Mouse (Mus musculus): Measurements from ENCODE around the gene Tex30. TPM values are rescaled to one million over a fixed set of nuclear protein-coding genes. Genes with fewer than 3 reads are reported as not detected.
"Not testable (repeated sequence)": the region's sequence is repeated elsewhere in the genome, so short reads cannot be mapped to it uniquely, and the experiment has no call there.

Gene Tex30
- total and polyA plus RNA-seq, 3 experiments, result 54.2 to 196 (median 89.6) TPM

DNA sequence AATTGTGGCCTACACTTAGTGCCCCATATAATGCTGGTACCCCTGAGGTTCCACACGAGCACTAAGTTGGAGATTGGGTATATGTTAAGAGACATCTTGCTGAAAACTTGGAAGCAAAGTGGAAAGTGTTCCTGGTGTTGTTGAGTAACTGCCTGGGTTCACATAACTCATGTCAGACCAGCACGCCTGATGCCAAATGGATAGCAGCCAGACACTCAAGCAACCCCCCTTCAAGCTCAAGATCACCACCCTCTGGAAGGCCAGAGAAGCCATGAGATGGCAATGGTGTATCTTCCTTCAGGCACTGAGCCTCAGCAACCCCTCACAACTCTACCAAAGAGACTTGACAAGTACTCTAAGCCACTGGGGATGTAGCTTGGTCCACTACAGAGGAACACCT is 55.7 kb downstream of the Tex30 start:
- no peak overlapping the region for H3K27ac ChIP-seq (ENCODE audit: insufficient read depth, low read depth)
- TF ChIP-seq RAD21 (IDR thresholded peaks at IDR 0.05; ENCODE audit: low read depth, low read length), result no peak; the same call in 1 of the 2 replicates
- no peak for TF ChIP-seq CHD1 (IDR thresholded peaks at IDR 0.05; ENCODE audit: low read depth, low read length)
- TF ChIP-seq POLR2AphosphoS2 (IDR thresholded peaks at IDR 0.05; ENCODE audit: low read depth, low read length), result no peak
- no peak for TF ChIP-seq ELF1 (IDR thresholded peaks at IDR 0.05; ENCODE audit: low read depth, low read length)
- no peak for TF ChIP-seq MEF2A (IDR thresholded peaks at IDR 0.05; ENCODE audit: borderline replicate concordance, low read depth, low read length)
- TF ChIP-seq SIN3A (IDR thresholded peaks at IDR 0.05; ENCODE audit: low read length), result no peak
- TF ChIP-seq TCF12 (IDR thresholded peaks at IDR 0.05; ENCODE audit: low read depth, low read length), result no peak
- TF ChIP-seq BHLHE40 (IDR thresholded peaks at IDR 0.05; ENCODE audit: low read depth, low read length), result no peak
- no peak for TF ChIP-seq RCOR1 (conservative IDR thresholded peaks at IDR 0.05; ENCODE audit: low read depth, low read length)
- no peak for TF ChIP-seq POLR2A (IDR thresholded peaks at IDR 0.05; ENCODE audit: low read depth, low read length)
- TF ChIP-seq E2F4 (IDR thresholded peaks at IDR 0.05; ENCODE audit: insufficient replicate concordance, low read depth, low read length), result no peak
- TF ChIP-seq GABPA (IDR thresholded peaks at IDR 0.05; ENCODE audit: insufficient replicate concordance, low read depth, low read length), result no peak
- no peak for TF ChIP-seq JUND (conservative IDR thresholded peaks at IDR 0.05; ENCODE audit: low read depth, low read length)
- no peak for TF ChIP-seq UBTF (IDR thresholded peaks at IDR 0.05; ENCODE audit: low read depth, low read length)
- no peak for TF ChIP-seq IRF4 (IDR thresholded peaks at IDR 0.05; ENCODE audit: low read depth, low read length)
- H3K27me3 ChIP-seq (replicated peaks), result no peaks in the 10 kb centered on the region
- no peaks in the 10 kb centered on the region for H3K9me3 ChIP-seq (replicated peaks; ENCODE audit: low read length)
- no peak overlapping the region for H3K4me2 ChIP-seq (ENCODE audit: insufficient read depth, low read depth, poor library complexity, severe bottlenecking)
- peaks cover 0 to 5% of the 10 kb centered on the region in 2 experiments; a peak in 2 of 4 replicates for H3K4me1 ChIP-seq (ENCODE audit: control insufficient read depth in 1 of 2, insufficient read depth in 2 of 2)
- no peak for DNase-seq (ENCODE audit: extremely low read depth)
- H3K36me3 ChIP-seq (replicated peaks in 1 of 2; ENCODE audit: control insufficient read depth in 1 of 2, insufficient read depth in 1 of 2, low read length in 1 of 2), result no peaks in the 10 kb centered on the region
- dilution Hi-C loops (cut with MboI; ENCODE audit: extremely low pct_ligation_motif_present, extremely low pct_unique_long_range_greater_than_20kb, low sequenced_read_pairs) (no loop called here), in situ Hi-C loops (cut with MboI; ENCODE audit: low pct_ligation_motif_present, low pct_unique_long_range_greater_than_20kb, low sequenced_read_pairs) (loop anchor here (25.0 kb wide), 1 partner anchor 284 kb away; no protein-coding TSS in a partner anchor)
- no peak overlapping the region for H3K4me3 ChIP-seq (replicated peaks in 1 of 3; ENCODE audit: low read depth in 2 of 3, low read length in 2 of 3, poor library complexity in 1 of 3)
- no peak overlapping the region for H3K9ac ChIP-seq (ENCODE audit: insufficient read depth, low read depth)
- no peaks in the 10 kb centered on the region for H3K79me2 ChIP-seq (replicated peaks; ENCODE audit: control insufficient read depth, extremely low read depth, insufficient read depth, poor library complexity, severe bottlenecking)

- H3K27me3 ChIP-seq (replicated peaks); H3K9ac ChIP-seq (ENCODE audit: insufficient read depth, low read depth); DNase-seq (ENCODE audit: extremely low read depth); H3K9me3 ChIP-seq (replicated peaks; ENCODE audit: low read length); H3K36me3 ChIP-seq (replicated peaks in 1 of 2; ENCODE audit: control insufficient read depth in 1 of 2, insufficient read depth in 1 of 2, low read length in 1 of 2); H3K4me3 ChIP-seq (replicated peaks in 1 of 3; ENCODE audit: low read depth in 2 of 3, low read length in 2 of 3, poor library complexity in 1 of 3); H3K79me2 ChIP-seq (replicated peaks; ENCODE audit: control insufficient read depth, extremely low read depth, insufficient read depth, poor library complexity, severe bottlenecking); dilution Hi-C loops (cut with MboI; ENCODE audit: extremely low pct_ligation_motif_present, extremely low pct_unique_long_range_greater_than_20kb, low sequenced_read_pairs); H3K27ac ChIP-seq (ENCODE audit: insufficient read depth, low read depth); H3K4me2 ChIP-seq (ENCODE audit: insufficient read depth, low read depth, poor library complexity, severe bottlenecking): not testable (repeated sequence)
- in situ Hi-C loops (cut with MboI; ENCODE audit: low pct_ligation_motif_present, low pct_unique_long_range_greater_than_20kb, low sequenced_read_pairs), result loop anchor here (25.0 kb wide), 1 partner anchor 283 kb away; no protein-coding TSS in a partner anchor
- H3K4me1 ChIP-seq (ENCODE audit: control insufficient read depth in 1 of 2, insufficient read depth in 2 of 2), result peaks cover 0 to 13% of the 10 kb centered on the region in 2 experiments; a peak in 2 of 4 replicates
Measured at GRCm38 (mm10) chr1:44045689-44046088, 56.6 kb downstream of the Tex30 start.
